Mouse (Mus musculus) layer of hippocampus, postnatal 10 days (tissue): ENCODE measurements around the gene Emb. TPM values are rescaled to one million over a fixed set of nuclear protein-coding genes. Genes with fewer than 3 reads are reported as not detected.

ENCODE experiments used
- DNase-seq, 2 experiments: peaks; one replicate each; pipeline ENCODE4 v3.0.0; 2021; ENCODE audit warnings: low spot score in 2 of 2
- total RNA-seq, 2 experiments: library from RNA; stranded (reverse); gene quantifications; 2 replicates each; pipeline ENCODE4 v1.2.3; 2021

Emb gene
- total RNA-seq, 2 experiments from 2014 or later: 22.4 to 24.6 TPM

DNA sequence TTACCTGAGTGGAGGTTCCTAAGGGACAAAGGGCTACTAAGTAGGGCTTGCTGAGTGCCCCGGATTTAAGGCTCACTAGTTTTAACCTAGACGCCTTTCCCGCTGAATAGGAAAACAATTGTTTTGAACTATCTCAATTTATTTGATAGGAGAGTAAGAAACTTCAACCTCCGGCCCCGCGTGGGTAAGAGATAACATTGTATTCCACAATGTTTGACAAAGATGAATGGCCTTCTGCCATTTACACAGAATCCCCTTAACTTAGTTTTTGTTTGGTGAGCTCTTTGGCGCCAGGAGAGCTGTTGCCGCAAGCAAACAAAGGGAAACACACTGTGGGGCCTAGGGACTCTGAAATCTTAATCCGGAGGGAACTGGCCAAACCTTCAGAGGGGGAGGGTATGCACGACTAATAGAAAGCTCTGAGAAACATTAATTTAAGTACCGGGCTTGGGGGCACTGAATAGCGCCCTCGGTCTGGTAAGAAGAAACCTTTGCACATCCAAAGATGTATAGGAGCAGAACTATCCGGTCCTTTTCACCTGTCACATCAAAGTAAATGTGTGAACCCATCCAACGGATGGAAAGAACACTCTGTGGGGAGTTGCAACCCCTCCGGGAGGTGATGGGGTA lies 11.7 kb downstream of the Emb start:
- peak in 1 of 2 experiments; percentile 22 for DNase-seq

DNA sequence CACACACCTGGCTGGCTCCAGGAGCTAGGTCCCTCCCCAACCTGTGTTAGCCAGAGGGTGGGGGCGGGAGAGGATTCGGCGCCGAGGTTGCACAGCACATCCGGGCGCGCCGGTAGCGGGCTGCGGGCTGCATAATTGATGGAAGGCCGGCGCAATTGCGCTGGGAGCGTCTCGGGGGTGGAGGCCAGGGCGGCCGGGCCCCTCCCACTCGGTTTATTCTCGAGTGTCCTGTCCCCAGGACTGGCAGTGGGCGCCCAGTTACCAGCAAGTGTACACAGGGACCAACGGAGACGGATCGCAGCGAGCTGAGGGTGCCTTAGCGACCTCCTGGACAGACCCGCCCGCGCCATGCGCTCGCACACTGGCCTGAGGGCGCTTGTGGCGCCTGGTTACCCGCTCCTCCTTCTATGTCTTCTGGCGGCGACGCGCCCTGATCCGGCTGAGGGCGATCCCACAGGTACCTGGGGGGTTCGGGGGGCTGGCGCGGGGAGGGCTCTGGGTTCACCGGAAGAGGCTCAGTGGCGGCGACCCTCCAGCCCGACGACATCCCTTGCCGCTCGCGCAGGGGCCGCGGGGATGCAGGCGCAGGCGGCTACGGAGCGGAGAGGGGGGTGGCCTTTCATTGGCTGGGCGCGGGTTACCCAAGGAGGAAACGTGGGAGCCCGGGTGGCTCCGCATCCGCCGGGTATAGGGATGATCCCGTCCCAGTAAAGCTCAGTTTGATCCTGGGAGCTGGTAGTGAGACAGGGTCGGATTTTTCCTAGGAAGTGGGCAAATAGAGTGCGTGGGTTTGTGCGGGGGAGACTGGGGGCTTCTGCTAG lies 12.4 kb downstream of the Emb start, which contains the start of gene Gm17509:
Gene Gm17509 (minus strand): TSS at position 575 of the 821 bp plus-strand sequence.
- peak; percentile 55 to 58 for DNase-seq

DNA sequence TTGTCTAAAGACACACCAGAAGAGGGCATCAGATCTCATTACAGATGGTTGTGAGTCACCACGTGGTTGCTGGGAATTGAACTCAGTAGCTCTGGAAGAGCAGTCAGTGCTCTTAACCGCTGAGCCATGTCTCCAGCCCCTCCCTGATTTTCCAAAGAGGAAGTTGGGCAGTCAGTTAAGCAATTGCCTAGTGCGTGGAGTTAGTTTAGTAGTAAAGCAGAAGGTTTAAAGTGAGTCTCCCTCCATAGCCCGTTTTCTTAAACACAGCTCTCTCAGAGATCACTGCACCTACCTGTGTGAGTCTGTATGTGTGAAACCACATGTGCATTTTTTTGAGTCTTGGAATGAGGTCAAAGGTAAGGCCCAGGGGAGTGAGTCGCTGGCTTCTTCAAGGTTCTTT lies 14.8 kb downstream of the Emb start:
- DNase-seq: no peak

GRCm38 (mm10) chr13:117224901-117225300 lies 16.6 kb downstream of the Emb start:
- no peak for DNase-seq

DNA sequence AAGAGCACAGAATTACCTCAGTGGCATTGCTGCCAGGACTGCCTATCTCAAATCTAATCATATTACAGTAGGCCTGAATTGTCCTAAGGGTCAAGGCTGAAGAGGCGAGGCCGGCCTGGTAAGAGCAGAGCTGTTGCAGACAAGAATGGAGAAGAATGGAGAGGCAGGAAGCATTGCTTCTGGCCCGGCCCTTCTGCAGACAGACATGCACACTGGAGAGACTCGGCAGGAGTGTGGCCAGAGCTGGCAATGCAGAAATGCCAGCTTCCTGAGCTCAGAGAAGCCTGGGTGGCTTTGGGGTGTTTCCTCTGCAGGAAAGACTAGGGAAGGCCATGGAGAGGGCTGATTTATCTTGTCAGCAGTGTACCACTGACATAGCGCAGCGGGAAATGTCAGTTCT lies 17.2 kb downstream of the Emb start:
- no peak for DNase-seq

DNA sequence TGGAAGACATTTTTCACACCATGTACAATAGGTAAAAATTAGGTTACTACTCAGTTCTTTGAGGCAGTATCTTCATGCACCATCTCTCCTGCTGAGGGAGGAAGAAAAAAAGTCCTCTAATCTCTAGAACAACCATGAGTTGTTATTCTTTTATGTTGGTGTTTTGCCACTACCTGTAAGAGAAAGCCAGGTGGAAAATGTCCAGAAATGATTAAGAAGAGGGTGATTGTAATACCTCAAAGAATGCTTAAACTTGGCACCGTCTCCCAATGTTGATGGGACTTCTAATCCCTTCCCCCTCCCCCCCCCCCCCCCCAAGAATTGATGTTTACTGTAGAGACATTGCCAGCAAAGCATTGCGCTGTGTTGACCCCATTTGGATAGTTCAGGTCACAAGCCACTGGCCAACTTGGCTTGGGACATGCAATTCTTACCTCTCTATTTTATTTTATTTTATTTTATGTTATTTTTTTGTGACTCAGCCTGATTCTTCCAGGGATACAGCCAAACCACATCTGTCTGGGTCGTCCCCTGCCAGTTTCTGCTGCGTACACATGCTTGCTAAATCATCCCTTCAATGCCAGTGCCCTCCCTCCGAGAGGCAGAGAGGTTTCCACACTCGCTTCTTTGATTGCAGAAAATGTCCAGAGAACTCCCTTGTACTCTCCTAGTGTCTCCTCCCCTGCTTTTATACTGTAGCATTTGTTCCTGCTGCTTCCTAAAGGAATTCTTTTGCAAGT lies 22.2 kb downstream of the Emb start:
- no peak for DNase-seq

DNA sequence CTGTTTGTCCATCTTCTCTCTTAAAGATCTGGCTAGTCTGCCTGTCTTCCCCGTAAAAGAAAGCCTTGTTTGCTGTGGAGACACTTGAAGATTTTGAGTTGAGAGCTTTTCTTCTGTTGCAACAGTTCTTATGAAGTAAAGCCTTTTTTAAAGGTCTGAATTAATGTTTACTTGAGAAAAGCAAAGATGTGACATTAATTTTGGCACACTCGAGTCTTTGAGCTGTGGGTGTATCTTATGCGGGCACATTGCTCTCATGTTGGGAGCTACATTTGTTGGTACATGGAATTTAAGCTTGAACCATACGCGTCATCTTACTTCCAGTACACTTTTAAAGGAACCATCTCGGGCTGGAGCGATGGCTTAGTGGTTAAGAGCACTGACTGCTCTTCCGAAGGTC lies 25.5 kb downstream of the Emb start:
- no peak for DNase-seq

- DNase-seq: no peak
These were observed 26.1 kb downstream of the Emb start for GRCm38 (mm10) chr13:117234486-117234885.

GRCm38 (mm10) chr13:117235530-117236212 lies 27.3 kb downstream of the Emb start:
- DNase-seq: no peak

DNA sequence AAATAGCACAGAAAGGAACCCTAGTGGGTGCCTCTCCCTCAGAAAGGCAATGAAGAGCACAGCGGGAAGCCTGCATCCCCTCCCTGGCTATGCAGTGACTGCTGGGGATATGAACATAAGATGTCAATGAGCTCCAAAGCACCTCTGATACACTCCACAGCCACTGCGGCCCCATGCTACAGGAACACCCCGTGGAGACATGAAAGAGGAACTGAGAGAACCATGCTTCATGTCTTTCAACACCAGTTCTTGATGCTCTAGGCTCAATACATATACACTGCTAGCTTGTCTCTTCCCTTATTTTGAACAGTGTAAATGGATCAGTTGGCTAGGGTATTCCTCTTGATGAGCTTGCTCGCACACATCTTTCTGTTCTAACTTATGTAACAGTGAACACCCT lies 28.8 kb downstream of the Emb start:
- DNase-seq: no peak

DNA sequence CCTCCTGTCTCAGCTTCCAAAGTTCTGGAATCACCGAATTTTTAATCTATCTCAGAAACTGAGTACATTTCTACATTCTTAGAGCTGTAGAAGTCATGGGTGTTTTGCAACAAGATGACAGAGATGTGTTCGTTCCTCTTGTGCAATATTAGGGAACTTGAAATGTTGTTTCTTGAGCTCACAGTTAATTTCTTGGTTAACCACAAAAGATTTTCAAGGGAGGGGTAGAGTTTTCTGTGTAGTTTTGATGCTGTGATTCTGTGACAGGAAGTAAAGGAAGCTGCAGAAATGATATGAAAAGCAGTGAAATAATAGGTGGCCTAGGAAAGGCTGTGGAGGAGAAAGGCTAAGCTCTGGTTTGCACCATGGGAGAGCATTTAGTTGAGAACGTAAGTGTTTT lies 33.7 kb downstream of the Emb start:
- DNase-seq: no peak

- DNase-seq: no peak
These were observed 34.3 kb downstream of the Emb start for GRCm38 (mm10) chr13:117242621-117243020.

DNA sequence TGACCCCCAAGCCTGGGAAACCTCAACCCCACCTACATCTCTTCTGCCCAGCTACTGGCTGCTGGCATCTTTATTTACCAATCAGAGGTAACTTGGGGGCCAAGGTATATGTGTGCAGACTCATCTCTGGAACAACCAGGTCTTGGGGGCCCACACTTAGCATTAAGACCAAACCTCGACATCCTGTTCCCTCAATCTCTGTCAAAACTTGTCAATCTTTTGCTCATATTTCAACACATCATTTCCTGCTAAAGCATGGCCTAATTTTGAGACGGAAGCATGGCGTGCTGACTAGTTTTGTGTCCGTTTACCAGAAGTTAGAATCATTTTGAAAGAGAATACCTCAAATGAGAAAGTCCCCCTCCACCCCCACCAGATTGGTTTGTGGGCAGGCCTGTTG lies 52.4 kb downstream of the Emb start:
- DNase-seq: no peak

DNA sequence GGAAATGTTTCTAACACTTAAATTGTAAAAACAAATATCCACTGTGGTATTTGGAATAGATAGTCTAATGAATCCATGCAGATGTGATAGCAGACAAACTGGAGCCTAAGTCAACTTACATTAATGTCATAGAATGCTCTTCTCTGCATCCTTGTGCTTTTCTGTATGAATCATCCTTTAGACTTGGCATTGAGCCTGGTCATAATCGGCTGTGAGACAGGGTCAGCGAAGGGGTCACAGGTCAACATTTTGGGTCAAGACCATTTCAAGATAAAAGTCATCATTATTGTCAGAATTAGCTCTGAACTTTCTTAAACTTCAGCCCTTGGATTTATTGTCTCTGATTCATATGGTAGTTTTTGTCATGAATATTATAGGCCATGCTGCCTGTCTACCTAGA lies 57.8 kb downstream of the Emb start:
- no peak for DNase-seq

DNA sequence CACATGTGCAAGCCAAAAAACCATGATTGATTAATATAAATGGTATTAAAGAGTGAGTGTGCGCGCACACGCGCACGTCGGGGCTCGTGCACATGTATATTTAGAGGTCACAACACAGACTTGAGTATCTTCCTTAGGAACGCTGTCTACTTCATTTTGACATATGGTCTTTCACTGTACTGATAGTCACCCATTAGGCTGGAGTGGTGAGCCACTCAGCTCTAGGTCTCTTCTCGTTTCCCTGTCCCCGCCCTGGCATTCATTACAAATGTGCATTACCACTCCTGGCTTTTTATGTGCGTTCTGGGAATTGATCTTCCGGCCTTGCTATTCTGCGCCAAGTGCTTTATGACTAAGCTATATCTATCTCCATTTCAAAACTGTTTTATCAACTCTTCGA lies 59.6 kb downstream of the Emb start:
- DNase-seq: no peak

GRCm38 (mm10) chr13:117284036-117284435 lies 75.7 kb downstream of the Emb start:
- no peak for DNase-seq

DNA sequence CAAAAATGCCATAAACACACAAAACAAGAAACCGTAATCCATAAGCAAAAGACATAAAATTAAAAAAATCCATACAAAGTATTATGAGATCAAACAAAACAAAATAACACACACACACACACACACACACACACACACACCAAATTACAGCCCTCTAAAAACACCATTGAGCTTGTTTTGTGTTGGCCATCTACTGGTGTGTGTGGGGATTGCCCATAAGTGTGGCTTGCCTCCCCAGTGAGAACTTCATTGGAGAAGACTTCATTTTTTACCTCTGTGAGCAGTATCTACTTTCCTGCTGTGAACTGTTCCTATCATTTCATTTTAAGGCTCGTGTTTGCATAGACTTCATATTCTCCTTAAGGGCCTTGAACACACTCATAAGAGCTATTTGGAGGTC lies 78.6 kb downstream of the Emb start:
- DNase-seq: no peak

- no peak for DNase-seq
These were observed 79.1 kb downstream of the Emb start for GRCm38 (mm10) chr13:117287400-117287799.

GRCm38 (mm10) chr13:117289494-117290270 lies 81.3 kb downstream of the Emb start:
- DNase-seq: peak; percentile 80 to 82

DNA sequence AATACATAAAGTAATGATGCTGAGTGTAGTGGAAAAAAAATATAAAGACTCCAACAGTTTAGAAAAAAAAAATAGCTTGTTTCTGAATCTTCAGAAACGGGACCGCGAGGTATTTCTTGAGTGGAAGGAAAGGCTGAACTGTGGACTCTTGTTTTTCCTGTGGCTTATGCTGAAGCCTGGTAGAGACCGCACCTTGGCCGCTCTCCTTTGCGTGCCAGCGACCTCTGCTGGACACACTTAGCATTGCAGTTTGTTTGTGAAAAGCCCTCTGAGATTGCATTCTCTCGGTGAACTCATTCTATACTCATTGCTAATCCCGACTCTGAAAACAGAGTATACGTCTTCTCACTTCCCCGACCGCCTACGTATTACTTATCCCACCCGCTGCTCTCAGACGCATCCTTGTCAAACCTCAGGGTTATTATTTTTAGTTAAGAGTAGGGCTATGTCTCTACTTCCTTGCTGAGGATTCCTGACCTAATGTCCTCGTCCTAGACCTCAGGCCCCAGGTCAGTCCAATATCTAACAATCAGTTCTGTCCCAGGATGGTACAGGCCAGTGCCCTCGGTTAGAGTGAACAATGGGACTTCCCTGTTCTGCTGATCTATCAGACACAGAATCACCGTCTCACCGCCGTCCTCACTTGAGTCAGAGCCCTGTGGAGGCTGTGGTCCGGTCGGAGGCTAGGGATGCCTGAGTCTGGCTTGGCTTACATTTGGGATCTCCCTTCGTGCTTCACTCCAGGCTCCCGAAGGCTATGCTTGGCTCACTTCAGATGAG lies 103.3 kb downstream of the Emb start:
- peak; percentile 86 to 88 for DNase-seq
